Mouse (Mus musculus) MEL-GATA-1-ER (cell line): ENCODE measurements around the gene Arid1b.

Experiments
- DNase-seq: peaks from one replicate; pipeline ENCODE4 v3.0.0-alpha.2; 2012; ENCODE audit warnings: low read depth; ENCODE audit errors: extremely low read depth

The Arid1b gene

DNA sequence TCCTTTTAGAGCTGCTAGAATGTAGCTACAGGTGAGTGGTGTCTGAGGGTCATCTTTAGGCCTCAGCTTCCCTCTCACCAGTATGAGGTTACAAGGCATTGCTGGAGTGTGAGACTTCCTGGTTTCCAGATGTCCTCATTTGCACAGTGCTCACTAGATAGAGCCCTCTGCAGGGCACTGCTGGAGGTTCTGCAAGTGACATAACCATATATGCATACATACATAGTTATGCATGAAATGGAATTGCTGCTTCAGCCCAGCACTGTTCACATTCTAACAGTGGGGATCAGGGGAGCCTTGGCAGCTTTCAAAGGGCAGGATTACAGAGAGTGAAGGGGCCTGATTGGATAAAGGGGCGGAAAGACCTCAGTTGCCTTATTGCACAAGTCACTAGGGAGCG is 193.4 kb downstream of the Arid1b start:
- DNase-seq: peak; percentile 51

DNA sequence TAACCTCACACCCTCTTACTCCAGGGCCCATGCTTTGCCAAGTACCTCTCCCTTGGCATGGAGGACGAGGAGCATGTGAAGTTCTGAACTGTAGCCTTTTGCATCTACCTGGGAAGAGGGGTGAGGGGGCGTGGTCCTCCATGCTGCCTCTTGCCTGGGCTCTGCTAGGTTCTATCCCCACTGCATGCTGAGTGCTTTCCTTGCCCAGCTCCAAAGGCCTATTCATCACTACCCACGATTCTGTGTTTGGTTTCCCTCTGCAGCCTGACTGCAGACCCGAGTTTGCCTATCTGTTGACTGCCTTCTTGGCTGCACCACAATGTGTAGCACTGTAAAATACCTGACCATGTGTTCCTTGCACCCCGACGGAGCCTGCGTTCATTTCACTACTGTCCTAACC is 194.3 kb downstream of the Arid1b start:
- no peak for DNase-seq

GRCm38 (mm10) chr17:5189551-5190351 is 195.6 kb downstream of the Arid1b start:
- DNase-seq: peak; percentile 69

DNA sequence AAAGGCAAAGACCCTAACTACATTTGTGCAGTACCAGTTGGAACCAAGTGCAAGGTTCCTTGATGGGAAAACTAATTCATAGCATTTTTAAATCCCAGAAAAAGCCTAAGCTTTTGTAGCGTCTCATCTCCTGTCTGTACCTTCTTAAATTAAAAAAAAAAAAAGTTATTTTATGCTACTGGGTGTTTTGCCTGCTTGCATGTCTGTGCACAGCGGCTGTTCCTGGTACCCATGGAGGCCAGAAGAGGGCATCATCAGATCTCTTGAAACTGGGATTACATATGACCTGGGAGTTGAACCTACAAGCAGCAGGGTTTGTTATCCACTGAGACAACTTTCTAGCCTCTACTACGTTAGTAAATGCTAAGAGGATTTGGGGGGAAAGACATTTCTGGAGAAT is 196.2 kb downstream of the Arid1b start:
- DNase-seq: peak; percentile 33

DNA sequence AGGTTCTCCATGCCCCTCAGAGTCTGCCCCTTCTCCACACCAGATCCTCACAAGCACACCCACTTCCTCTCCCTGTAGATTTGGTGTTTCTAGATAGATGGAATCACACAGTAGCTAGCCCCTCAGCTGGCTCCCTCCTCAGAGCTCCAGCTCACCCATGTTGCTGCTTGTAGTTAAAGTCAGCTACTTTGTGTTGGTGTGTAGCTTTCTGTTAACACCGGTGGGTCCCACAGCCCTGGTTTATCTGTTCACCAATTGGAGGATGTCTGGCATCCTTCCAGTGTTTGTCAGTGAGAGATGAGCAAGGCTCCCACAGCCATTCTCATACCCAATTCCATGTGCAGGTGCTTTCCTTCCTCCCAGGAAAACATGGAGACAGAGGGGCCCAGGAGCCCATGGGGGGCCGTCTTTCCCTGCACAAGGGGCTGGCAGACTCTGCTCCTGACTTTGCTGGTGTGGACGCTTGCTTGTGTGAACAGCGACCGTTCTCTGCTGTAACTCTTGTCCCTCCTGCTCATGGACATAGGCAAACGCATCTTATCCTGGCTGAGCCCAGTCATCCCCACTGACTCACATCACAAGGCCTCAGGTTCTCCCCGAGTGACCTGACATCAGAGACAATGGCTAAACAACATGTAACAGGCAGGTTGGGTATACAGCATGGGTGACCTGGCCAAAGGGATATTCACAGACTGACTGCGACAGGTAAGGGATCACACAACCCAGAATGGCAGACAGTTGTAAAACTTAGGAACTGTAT is 200.2 kb downstream of the Arid1b start:
- DNase-seq: no peak

DNA sequence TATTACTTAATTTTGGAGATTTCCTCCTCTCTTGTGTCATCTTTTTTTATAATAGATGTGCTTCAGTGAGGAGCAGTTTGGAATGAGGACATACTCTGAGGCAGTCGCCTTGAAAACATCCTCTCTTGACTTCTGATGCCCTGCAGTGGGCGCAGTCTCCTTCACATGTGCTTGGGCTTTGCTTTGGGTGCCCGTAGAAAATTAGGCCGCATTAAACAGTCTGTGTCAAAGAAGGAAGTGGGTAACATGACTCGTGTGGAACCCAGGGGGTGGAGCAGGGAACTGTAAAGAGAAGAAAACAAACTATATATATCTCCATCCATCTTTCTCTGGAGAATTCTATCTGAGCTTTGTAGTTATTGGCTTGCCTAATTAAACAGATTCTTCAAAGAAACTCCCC is 201.3 kb downstream of the Arid1b start:
- no peak for DNase-seq

- DNase-seq: no peak
These were observed 201.9 kb downstream of the Arid1b start for GRCm38 (mm10) chr17:5196005-5196404.

GRCm38 (mm10) chr17:5196508-5196907 is 202.4 kb downstream of the Arid1b start:
- DNase-seq: no peak

DNA sequence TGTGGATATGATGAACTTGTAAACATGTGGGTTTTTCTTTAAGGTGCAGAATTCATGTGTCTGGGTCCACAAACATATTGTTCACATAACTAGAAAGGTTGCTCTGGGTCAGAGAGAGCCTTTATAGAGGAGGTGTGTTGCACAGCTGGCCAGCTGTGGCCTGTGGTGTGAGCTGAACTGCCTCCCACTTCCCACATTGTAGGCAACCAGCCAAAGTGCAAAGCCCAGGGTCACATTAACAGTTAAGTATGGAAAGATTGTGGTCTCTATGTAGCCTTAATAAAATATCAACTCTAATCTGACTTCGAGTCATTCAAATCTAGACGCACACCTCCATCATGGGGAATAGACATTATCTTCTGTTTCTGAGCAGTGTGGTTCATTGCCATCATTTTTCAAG is 203.0 kb downstream of the Arid1b start:
- no peak for DNase-seq

- DNase-seq: no peak
These were observed 203.6 kb downstream of the Arid1b start for GRCm38 (mm10) chr17:5197765-5198164.

DNA sequence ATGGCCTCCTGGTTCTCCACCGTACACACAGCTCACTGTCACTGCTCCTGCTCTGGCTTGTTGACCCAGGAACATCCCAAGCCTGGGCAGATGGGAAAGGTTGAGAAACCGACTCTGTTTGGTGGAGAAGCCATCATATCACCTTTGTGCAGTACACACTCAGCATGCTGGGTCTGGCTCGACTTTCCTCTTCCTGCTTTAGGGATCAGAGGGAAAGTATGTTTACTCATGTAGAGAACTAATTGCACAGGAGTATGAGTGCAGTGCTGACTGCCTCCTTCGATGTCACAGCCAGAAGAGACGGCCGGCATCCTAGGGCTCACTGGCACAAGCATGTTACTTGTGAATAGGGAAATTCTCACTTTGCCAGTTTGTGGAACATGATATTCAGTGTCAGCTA is 204.1 kb downstream of the Arid1b start:
- DNase-seq: no peak

DNA sequence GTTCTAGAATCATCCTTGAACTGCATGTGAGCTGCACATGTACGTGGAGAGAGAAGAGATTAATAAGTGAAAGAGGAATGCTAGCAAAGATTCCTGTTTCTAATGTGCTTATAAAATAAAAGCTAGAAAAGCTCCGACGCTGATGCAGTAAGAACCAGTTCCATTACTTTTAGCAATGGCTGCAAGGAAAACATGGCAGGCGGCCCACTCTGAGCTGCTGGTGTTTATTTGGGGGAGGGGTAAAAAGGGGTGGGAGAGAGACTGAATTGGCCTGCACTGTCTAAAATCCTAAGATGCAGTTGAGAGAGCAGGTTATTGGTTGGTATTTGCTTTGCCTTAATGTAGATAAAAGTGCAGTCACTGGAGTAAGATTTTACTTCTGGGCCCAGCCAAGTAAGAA is 204.7 kb downstream of the Arid1b start:
- DNase-seq: no peak

DNA sequence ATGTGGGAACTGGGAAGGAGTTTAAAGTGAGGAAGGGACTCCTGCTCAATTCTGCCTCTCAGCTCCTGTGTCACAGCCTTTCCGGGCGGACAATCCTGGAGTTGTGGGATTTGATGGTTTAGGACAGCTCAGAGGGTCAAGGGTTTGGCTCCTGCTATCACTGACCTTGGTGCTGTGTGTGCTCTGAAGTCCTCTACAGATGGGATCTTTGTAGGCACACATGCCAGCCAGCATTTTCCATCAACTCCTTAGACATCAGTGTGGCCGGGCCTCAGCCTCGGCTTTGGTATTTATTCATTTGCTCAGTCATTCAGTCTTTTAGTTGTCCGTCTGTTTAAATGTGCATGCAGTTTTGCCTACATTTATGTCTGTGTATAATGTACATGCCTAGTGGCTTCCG is 206.5 kb downstream of the Arid1b start:
- no peak for DNase-seq

DNA sequence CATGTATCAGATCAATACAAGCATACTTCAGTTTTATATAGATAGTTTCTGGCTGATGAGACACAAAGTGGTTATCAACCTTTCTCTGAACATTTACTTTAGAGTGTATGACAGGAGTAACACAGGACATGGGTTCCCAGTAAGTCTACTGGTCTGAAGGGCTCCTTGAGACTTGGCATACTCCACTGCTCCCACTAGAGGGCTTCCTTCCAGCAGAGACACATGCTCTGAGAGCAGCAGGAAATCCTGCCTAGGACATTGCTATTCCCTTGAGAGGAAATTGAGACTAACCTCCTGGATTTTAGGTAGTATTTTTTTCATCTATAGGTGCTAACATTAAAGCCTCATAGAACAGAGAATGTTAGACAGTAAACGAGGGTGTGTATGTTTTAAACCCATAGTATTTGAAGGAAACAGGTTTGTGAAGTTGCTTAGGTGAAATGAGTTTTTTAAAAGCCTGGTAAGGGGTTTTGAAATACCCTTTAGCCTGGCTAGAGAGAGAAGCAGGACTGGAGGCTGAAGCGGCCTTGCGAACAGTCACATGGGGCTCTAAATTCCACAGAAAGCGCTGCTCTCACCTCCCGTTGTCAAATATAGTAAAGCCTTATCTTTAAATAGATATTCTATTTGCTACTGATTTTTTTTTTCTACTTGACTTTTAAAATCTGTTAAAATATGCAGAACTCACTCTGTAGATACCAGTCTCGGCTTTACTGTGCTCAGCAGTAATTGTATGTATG is 207.9 kb downstream of the Arid1b start:
- no peak for DNase-seq

DNA sequence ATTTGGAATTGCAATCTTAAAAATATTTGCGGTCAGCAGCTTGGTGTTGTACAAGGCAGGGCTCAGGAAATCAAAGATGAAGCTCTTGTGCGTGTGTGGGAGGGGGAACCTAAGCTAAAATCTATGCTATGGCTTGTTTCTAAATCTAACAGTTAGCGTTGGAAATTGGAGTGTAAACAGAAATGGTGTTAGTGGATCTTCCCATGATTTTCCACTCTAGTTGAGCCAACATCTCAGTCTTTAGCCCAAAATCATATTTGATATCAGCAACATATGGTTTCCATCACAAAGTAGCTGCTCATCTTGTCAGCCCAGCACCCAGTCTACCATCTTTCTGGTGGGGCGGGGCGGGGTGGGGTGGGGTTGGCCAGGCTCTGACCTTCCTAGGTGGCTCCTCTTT is 208.6 kb downstream of the Arid1b start:
- no peak for DNase-seq

DNA sequence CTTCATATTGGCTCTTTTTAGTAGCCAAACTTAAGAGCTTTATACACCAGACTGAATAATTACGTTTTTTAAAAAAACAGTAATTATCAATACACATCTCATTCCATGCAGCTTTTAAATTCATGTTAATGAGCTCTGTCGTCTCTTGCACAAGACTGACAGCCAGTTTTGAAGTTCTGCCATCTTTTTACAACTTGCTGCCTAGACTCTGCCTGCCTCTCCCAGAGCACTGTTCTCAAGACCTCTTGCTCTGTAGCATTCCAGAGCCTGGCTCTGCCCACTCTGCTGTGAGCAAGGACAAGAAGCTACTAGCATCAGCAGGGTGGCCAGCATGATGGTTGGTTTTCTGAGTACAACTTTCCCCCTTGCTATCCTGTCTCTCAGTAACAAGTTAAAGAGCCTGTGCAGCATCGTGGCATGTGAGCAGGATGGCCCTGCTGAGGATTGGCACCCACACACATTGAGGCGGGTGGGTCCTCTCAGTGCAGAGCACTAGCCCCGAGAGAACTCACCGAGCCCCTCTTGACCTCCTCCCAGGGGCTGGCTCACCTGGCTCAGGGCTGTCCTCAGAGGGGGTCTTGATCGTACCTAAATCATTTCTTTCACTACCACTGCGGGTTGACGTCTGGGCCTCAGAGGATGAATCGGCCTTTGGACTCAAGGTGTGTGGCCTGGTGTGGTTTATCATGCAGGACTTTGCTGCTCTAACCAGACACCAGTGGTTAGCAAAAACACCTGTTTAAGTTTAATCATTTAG is 209.4 kb downstream of the Arid1b start:
- no peak for DNase-seq

- no peak for DNase-seq
These were observed 210.1 kb downstream of the Arid1b start for GRCm38 (mm10) chr17:5204103-5204665.

- no peak for DNase-seq
These were observed 211.0 kb downstream of the Arid1b start for GRCm38 (mm10) chr17:5205163-5205581.

DNA sequence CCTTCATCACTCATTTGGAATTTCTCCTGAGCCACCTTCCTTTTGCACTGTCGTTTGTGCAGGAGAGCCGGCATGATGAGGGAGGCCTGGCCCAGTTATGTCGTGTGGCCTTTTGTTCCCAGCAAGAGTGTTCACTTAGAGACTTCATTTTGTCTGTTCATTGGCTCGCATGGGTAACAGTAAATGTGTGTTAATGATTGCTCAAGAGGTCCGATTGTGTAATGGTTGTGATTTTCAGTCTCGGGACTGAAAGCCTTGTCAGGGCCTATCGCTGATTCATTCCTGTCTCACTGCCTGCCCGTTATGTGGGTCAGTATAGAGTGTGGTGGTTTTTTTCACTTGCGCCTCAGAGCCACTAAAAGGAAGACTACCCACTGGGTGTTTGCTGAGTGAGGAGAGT is 212.6 kb downstream of the Arid1b start:
- no peak for DNase-seq

DNA sequence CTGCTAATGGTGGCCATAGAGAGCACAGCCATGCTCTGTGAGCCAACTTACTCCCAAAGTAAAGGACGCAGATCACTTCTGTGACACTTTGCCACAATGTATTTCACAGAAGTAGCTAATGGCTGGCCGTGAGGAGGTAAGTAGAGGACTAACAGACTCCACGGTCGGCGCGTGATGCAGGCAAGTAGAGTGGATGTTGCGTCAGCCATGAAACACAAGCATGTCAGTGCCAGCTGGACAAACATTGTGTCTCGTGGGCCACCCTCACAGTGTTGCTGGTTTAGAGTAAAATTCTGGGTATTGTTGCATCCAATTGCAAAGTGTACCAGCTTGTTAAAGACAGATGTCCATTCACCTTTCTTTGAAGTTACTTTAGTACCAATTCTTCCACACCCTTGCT is 213.7 kb downstream of the Arid1b start:
- DNase-seq: no peak

DNA sequence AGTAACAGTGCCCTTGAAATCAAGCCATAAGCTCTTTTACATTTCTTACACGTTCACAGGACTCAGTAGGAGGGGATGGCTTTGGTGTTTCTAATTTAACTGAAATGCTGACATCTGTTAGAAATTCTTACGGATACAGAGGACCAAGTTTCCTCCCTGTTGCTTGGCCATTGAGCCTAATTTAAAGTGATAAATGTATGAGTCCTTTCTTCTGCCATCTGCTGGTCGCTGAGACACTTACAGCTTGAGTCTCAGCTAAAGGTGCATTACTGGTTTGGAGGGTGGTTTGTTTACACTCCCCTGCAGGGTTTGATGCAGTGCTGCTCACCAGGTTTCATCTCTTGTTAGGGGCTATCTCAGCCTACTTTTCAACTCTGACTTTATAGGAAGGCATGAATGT is 214.2 kb downstream of the Arid1b start:
- DNase-seq: no peak
